Mouse (Mus musculus): ENCODE data around the gene Wfdc18.
A peak's percentile ranks its signal among the peaks of the same experiment; 100 is the strongest.

The Wfdc18 gene

GRCm38 (mm10) chr11:83708715-83709114 lies at the start of gene Wfdc18:
Gene Wfdc18, plus strand, starts transcription at chr11:83709015.
- no peak for DNase-seq (ENCODE audit: low spot score in 2 of 2)

GRCm38 (mm10) chr11:83662204-83662603 lies 46.6 kb upstream of the Wfdc18 start, which contains the start of gene Ccl4:
Gene Ccl4, plus strand, starts transcription at chr11:83662584.
- DNase-seq (ENCODE audit: low spot score in 2 of 2), result no peak

GRCm38 (mm10) chr11:83663532-83663931 lies 45.3 kb upstream of the Wfdc18 start:
- DNase-seq (ENCODE audit: low spot score in 2 of 2), result no peak

- DNase-seq (ENCODE audit: low spot score in 2 of 2), result no peak
These were observed 37.1 kb upstream of the Wfdc18 start for GRCm38 (mm10) chr11:83671743-83672142.

DNA sequence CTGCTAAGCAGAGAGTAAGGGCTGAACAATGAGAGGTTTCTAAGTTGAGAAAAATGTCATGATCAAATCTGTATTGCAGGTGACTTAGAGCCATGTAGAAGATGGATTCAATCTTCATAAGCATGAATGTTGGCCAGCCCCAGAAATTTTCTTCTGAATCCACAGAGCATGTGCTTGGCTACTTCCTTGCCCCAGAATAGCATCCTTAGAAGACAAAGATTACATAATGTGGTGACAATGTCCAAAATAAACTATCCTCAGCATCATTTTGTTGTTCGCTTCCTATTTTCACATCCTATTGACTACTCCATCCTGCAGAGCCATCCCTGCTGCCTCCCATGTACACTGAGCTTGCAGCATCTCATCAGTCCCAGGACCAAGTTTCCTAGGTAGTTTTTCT lies 33.1 kb upstream of the Wfdc18 start:
- DNase-seq (ENCODE audit: low spot score in 2 of 2), result no peak

DNA sequence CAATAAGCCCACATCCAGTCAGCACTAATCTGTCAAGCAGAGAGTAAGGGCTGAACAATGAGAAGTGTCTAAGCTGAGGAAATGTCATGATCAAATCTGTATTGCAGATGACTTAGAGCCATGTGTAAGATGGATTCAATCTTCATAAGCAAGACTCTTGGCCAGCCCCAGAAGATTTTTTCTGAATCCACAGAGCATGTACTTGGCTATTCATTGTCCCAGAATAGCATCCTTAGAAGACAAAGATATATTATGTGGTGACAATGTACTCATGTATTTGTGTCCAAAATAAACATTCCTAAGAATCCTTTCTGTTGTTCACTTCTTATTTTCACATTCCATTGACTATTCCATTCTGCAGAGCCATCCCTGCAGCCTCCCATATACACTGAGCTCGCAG lies 18.9 kb upstream of the Wfdc18 start:
- no peak for DNase-seq (ENCODE audit: low spot score in 2 of 2)

GRCm38 (mm10) chr11:83692008-83692407 lies 16.8 kb upstream of the Wfdc18 start:
- no peak for DNase-seq (ENCODE audit: low spot score in 2 of 2)

DNA sequence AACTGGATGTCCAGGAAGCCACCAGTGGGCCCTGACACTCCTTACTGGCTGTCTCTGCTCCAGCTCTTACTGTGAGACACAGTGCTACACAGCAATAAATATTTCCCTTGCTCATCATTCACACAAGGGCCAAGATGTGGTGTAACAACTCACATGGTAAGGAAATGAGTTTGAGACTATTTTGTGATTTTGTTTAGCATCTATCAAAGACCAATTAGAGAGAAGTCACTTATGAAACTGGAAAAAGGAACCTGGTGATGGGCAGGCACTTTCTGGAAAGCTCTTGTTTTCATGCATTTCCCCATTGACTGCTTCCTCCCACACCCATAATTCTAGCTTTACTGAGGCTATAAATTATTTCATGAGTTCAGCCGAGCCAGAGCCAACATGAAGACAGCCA lies 5.1 kb upstream of the Wfdc18 start, which contains the start of gene Wfdc17:
Gene Wfdc17, plus strand, starts transcription at position 287 of the 400 bp plus-strand sequence.
- DNase-seq (ENCODE audit: low spot score in 2 of 2), result no peak

DNA sequence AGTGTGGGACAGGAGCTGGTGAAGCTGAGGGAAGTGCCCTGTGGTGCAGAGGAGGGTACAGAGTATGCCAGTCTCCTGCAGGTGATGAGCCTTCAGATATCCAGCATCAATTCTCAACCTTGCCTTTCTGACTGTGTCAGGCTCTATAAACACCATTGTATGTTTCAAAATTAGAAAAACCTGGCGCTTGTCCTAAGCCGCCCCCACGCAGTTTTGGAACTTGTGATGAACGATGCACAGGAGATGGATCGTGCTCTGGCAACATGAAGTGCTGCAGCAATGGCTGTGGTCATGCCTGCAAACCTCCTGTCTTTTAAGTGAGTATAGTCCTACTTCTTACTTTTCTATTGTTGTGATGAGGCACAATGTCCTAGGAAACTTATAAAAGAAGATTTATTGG lies 868 bp downstream of the Wfdc18 start:
- DNase-seq (ENCODE audit: low spot score in 2 of 2), result no peak

- DNase-seq (ENCODE audit: low spot score in 2 of 2), result no peak
These were observed 3.9 kb downstream of the Wfdc18 start for GRCm38 (mm10) chr11:83712671-83713070.

DNA sequence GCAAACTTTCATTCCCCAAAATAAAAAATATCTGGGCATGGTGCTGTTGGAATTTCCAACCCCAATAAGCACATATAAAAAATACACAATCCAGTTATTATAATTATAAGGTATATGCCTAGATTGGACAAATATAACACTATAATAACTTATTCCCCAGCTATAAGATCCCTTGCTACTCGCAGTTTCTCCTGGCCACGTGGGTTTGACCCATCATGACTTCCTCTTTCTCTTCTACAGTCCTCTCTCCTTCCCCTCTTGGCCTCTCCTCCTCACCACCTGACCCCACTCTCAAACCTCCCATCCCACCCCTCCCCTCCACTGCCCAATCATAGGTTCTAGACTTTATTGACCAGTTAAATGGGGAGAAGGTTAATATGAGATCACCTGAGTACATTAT lies 5.1 kb downstream of the Wfdc18 start:
- no peak for DNase-seq (ENCODE audit: low spot score in 2 of 2)

DNA sequence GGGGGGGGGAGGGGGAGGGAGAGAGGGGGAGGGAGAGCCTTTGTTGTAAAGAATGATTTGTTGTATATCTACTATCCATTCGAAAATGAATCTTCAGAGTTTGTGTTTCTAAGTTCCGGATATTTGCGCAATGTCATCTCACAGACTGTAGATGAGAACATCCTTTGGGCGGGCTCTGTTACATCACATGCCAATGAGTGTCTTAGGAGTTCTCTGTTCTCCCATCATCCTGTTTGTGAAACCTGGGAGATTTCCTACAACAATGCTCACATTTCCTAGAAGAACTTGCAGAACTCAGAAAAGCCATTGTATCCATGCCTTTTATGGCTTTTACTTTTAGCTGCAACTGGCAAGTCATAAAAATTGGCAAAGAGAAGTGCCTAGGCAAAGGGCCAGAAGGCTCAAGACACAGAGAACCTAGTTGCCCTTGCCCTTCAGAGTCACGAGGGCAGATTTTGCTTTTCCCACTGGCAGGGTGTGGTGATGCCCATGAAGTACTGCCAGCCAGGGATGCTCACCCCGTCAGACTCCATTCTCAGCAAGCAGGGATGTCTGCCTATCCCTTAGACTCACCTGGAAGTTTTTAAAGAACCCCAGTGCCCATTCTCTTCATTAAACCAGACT lies 8.3 kb downstream of the Wfdc18 start:
- DNase-seq (ENCODE audit: low spot score in 2 of 2), result no peak

GRCm38 (mm10) chr11:83720766-83721165 lies 12.0 kb downstream of the Wfdc18 start:
- DNase-seq (ENCODE audit: low spot score in 2 of 2), result no peak

GRCm38 (mm10) chr11:83728757-83729432 lies 20.1 kb downstream of the Wfdc18 start:
- DNase-seq (ENCODE audit: low spot score in 2 of 2), result no peak

DNA sequence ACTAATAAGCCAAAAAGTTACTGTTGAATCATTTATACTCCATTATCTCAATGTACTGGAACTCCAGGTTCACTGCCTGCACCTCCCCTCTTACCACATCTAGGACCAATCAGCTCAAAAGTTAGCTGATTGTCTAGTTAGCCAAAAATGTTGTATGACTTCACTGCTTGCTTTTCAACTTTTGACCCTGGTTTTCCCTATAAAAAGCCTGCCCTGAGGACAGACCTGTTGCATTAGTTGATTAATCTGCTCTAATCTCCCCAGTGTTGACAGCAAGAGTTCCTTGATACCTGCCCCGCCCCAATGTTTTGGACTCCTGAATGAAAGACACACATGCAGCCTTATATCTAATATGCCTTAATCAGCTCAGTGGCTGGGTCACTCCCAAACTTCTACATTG lies 22.3 kb downstream of the Wfdc18 start:
- no peak for DNase-seq (ENCODE audit: low spot score in 2 of 2)

- DNase-seq (ENCODE audit: low spot score in 2 of 2), result no peak
These were observed 24.3 kb downstream of the Wfdc18 start for GRCm38 (mm10) chr11:83733071-83733640.

GRCm38 (mm10) chr11:83734215-83734614 lies 25.4 kb downstream of the Wfdc18 start:
- no peak for DNase-seq (ENCODE audit: low spot score in 2 of 2)

DNA sequence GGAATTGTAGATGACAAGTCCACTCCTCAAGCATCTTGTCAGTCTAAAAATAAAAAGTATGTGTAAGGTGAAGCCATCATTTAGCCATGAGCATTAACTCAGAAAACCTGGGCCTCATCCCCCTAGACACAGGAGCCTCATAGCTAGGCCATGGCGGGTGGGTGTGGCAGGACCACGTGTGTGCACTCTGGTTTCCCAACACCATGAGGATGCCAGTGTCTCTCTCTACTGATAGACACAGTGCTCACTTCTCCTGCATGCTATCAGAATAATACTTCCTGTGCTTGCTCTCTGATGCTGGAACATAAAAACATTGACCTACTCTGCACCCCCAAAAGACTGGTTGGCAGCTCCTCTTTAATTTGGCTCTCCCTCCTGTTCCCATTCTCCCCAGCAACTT lies 27.1 kb downstream of the Wfdc18 start:
- no peak for DNase-seq (ENCODE audit: low spot score in 2 of 2)

DNA sequence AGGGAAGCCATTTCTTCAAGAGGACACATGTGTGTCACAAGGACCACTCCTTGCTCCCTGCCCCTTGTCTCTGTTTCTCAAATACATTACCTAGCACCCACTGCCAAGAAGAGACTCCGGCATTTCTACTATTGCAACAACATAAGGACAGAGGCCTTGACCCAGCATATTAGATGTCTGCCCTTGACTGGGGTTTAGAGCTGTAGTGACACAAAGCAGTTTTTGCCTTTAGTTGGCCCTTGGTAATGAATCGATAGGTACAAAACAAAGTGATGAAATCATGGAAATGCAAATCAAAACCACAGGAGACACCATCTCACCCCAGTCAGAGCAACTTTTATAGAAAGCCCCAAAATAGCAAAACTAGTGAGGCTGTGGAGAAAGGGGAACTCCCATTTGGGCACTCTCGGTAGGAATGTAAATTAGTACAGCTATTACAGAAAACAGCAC lies 28.3 kb downstream of the Wfdc18 start:
- no peak for DNase-seq (ENCODE audit: low spot score in 2 of 2)

DNA sequence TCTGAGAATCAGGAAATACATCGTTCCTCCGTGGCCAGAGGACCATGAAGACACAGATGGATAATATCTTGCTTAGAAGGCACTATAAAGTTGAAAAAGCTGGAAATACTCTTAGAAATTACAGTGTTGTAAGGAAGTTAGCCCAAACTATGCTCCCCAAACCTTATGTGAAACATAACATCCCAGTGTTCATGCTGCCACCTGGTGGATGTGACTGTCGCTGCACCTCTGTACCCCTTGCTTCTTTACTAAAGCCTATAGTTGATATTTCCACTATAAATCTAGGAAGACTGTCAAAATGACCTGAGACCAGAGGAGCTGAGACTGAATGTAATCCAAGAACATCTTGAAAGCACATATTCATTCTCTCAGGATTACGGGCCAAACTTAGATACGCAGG lies 30.4 kb downstream of the Wfdc18 start:
- peak; percentile 34 to 74 for DNase-seq (ENCODE audit: low spot score in 2 of 2)

- no peak for DNase-seq (ENCODE audit: low spot score in 2 of 2)
These were observed 31.7 kb downstream of the Wfdc18 start for GRCm38 (mm10) chr11:83740443-83740991.

GRCm38 (mm10) chr11:83741841-83742240 lies 33.0 kb downstream of the Wfdc18 start:
- DNase-seq (ENCODE audit: low spot score in 2 of 2), result no peak

Data from frontal cortex, postnatal 10 days (tissue).